Mouse (Mus musculus) ES-E14 (cell line): ENCODE measurements around the gene Cuta.

Experiments
- CHD2 ChIP-seq: IDR thresholded peaks from 2 replicates; pipeline ENCODE4 v1.6.1; 2014; ENCODE audit warnings: mild to moderate bottlenecking, low read depth, low read length, inconsistent platforms
- HCFC1 ChIP-seq: IDR thresholded peaks from 2 replicates; pipeline ENCODE4 v1.6.1; 2012; ENCODE audit warnings: low read length, inconsistent platforms, borderline replicate concordance; ENCODE audit not compliant: insufficient read depth
- MAFK ChIP-seq: IDR thresholded peaks from 2 replicates; pipeline ENCODE4 v1.6.1; 2014; ENCODE audit warnings: mild to moderate bottlenecking, low read depth, low read length, inconsistent platforms; ENCODE audit not compliant: insufficient read depth
- ZC3H11A ChIP-seq: IDR thresholded peaks from 2 replicates; pipeline ENCODE4 v1.6.1; 2012; ENCODE audit warnings: low read depth, mild to moderate bottlenecking, inconsistent platforms, low read length, borderline replicate concordance
- ZNF384 ChIP-seq: IDR thresholded peaks from 2 replicates; pipeline ENCODE4 v1.6.1; 2012; ENCODE audit warnings: low read depth, low read length, inconsistent platforms

DNA sequence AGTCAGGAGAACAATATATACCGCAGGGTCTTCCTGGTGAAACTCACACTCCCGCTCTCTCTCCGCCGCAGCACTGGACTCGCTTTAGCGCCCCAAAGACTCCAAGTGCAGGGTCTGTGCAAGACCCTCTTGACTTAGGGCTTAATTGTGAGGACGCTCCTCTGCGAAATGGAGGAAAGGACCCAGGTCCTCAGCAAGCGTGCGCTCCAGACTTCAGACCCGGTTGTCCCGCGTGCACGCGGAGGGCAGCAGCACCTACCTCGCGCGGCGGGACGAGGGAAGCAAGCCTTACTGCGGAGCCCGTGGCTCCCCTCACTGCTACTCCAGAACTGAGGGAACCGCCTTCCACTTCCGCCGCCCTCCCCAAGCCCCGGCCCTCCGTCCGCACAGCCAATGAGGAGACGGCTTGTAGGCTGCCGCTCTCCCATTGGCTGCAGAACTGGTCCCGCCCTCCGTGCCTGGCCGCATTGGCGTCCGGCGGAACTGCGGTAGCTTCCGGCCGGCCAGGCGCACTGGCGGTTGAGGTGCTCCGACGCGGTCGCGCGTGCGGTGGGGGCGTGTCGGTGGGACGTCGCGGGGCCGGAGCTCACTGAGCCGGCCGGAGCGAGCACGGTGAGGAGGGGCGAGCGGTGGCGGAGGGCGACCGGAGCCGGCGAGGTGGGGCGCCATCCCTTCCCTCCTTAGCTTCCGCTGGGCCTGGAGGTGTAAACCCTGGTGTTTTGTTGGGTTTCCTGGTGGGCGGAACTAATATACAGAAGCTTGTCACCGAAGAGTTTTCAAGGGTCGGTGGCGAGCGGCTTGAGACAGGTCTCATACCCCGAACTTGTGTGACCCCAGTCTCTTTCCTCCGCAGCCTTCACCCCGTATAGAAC lies 33.6 kb upstream of the Cuta start, which contains the start of gene Zbtb9:
- TF ChIP-seq MAFK, result no peak
- peak; percentile 64; the same call in 1 of the 2 replicates for TF ChIP-seq CHD2
- TF ChIP-seq ZNF384, result no peak
- TF ChIP-seq ZC3H11A, result no peak
- TF ChIP-seq HCFC1, result no peak
